Mouse (Mus musculus): Measurements from ENCODE around the gene Ezr.

The Ezr gene

DNA sequence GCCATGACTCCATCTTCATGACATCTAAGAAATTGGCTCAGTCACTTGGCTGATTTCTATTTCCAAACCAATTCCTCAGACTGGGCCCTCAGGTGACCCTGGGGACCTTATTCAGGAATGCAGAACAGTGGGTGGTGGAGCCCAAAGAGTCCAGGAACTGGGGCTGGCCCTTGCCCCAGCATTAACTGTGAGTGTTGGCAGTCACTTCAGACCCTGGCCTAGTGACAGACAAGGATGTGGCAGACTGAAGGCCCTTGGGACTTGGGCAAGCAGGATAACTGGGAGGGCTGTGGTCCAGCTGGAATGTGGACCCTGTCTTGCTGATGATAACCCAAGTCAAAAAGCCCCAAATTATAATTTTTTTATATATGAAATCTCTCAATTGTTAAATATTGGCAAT, 6.5 kb upstream of the Ezr start:
- DNase-seq = peak; percentile 25

DNA sequence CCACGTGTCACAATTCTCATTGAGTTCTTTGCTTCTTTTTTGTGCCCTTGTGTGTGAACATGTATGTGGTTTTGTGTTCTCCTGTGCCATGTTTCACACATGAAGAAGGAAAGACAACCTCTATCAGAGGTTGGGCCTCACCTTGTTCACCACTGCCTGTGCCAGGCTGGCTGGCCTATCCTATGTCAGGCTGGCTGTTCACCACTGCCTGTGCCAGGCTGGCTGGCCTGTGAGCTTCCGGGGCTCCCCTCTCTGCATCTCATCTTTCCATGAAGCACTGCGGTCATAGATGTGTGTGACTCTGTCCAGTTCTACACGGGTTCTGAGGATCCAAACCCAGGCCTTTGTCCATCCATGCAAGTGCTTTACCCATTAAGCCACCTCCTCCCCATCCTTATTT, 4.7 kb upstream of the Ezr start:
- no peak for DNase-seq

DNA sequence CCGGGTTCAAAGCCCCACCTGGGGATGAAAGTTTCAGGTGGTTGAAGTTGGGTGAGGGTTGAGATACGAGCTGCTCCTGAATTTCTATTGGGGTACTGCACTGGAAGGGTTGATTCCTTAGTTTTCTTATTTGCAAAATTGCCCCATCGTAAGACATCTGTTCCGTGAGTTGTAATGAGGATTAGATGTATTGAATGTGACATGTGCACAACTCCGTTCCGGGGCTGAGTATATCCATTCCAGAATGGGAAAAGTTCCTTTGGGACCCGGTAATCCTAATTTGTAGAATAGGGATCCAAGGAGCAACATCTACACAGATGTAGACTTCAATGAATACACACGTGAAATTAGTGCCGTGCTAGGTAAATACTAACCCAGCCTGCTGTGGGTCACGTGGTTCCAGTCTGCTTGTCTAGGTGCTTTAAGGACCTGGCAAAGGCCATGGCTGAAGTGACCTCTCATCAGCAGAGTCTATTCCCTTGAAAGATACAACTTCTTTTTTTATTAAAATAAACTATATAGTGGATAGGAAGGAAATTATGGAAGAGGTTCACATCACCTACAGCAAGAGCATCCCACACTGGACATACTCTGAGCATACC, 1.3 kb upstream of the Ezr start:
- no peak for DNase-seq

DNA sequence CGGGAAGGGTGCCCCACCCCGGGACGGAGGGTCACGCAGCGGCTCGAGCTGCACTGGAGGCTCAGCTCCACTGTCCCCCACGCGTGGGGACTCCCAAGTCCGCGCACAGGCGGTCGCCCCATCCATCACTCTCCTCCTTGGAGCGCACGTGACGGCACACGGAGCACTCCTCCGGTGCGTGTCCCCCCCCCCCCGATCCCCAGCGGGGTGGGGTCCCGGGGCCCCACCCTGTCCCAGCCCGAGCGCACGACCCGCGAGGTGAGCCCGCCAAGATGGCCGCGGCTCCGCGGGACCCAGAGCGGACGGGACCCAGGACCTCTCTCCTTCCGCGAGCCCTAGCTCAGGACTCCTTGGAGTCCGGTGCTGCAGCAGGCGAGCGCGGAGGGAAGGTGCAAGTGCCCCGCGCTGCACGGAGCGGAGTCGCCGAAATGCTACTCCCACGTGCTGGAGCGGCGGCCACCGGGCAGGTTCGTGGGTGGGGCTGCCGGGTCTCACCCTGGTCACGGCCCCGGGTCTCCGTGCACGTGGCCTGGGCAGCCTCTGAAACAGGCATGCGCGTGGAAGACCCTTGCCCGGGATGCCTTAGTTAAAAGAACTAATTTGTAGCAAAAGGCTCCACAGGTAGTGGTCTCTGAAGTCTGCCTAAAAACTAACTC, 550 bp upstream of the Ezr start:
- DNase-seq = peak; percentile 16

DNA sequence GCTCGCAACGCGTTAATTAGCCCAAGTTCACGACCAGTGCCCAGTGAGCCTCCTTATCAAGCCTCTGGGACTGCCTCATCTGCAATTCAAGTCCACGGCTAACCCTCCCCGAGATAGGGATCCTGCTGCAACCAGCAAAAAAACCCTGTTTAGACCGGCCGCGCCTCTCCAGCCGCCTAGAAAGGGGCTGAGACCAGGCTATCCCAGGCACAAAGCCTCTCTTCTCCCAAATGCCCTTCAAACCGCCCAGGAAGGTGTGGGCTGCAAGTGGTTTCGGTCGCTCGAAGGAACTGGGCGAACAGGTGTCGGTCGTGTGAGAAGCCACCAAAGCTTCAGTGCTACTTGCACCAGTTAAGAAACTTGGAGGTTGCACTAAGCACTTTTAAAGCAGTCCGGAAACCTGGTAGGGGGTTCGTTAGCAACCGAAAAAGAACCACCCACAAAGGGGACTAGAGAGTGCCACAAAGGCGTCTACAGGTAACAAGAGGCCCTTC, 504 bp downstream of the Ezr start:
- DNase-seq = no peak

DNA sequence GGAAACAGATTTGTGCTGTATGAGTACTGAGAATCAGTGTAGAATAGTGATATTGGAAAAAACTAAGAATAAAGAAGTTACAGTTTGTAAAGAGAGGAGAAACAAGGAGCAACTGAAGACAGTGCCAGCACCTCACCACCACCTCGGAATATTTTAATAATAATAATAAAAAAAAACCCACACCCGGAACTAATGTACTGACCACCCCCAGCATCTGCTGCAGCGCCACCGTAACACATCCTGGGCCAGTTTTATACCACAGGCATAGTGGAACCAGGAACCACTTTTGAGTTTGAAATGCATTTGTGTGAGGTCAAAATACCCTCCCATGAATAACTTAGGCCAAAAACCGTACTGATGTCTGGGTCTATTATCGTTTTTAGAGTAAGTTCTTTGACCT, 1.3 kb downstream of the Ezr start:
- no peak for DNase-seq

DNA sequence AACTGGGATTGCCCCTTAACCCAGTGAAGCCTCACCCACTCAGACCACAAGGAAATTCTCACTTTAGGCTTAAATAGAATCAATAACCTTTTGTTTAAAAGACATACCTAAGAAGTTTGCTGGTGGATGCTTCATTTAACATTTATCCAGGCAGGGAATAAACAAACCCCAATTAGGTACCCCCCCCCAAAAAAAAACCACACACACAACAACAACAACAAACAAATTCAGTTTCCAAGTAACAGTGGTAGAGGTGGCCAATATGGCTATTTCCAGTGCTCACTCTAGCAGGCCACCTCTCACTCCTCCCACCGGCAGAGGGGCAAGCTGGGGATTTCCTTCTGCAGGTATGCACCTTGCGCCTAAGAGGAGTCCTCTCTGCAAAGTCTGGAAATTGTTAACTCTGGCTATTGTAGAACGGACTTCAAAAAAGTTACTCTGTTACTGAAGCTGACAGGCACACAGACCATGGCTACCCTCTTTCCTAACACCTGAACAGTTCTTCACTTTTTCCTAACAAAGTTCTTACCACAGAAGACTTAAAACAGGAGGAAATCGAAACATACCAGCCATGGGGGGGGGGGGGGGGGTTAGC, 2.0 kb downstream of the Ezr start:
- DNase-seq = no peak

DNA sequence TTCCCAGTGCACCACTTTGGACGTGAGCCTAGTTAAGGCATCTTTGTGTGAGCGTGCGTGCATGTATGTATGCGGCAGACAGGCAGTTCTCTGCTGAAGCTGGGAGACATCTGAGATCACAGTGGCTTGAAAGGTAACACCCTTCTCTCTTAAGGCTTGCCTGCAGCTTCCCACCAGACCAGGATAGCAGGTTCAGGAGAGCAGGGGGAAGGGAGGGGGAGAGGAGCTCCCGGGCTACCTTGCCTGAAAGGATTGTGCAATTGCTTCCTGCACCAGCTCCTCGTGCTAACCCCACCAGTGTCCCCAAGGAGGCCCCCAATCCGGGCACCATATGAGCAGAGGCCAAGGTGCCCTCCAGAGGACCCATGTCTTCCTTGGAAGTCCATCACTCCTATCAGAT, 3.0 kb downstream of the Ezr start:
- no peak for DNase-seq

DNA sequence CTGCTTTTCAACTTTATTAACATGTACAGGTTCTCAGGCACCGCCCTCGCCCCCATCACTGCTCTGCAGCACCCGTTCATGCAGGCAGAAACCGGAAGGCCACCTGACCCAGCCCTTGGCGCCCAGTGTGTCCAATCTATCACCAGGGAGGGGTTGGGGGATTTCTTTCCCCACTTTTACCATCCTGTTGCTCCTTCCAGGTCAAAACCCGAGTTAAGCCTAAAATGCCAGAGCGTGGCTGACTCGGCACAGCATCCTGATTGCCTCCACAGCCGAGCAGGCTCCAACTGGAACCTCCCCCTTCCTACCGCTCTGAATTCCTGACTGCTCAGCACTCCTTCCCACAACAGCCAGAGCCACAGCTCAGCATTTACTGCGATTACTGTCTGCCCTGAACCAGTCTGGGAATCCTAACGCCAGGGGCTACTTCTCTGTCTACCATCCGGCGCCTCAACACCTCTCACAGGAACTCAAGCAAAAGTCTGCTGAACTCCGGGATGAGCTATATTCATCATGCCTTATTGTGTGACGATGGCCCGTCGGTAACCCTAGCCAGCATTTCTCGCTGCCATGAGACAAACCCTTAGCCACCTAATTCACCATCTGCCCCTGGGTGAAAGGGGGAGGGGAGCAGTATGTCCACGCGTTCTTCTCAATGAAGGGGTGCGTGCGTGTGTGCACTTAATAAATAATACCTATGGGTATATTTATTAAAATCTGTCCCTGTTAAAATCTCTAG, 3.6 kb downstream of the Ezr start:
- peak; percentile 19 for DNase-seq

DNA sequence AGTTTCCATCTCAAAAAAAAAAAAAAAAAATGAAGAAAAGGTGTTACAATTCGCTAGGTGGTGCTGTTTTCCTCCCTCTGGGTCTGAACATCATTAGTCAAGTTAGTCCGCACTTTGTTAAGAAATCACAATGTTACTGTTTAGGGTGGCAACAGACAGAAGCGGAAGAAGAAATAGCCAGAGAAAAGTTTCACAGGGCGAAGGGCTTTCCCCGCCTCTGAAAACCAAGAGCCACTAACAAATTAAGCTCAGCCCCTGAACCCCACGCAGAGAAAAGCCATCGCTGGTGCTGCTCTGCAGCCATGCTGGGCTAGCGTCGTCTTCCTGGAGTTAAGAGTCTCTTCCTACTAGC, 4.3 kb downstream of the Ezr start:
- no peak for DNase-seq

DNA sequence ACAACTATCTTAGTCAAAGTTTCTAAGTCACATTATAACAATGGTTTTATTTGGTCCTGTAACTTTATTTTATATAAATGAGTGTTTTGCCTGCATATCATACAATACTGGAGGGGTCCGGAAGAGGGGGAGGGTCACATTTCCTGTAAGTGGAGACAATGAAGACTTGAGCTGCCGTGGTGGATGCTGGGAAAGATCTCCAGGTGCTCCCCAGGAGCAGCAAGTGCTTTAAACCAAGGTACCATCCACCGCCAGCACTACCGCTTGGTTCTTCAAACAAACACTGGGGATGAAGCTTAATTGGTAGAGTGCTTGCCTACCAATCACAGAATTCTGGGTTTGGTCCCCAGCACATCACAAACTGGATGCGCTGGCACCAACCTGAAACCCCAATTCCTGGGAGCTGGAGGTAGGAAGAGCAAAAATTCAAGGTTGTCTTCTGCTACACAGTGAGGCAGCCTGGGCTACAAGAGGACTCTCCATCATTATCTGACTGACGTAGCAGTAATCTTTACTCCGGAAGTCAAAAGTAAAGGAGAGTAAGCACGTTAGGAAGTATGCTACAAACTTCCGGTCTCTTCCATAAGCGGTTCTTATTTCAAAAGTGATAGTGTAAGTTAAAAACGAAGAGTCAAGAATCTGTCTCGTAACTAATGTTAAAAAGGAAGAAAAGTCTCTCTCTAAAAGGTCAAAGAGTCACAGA, 4.8 kb downstream of the Ezr start:
- no peak for DNase-seq

DNA sequence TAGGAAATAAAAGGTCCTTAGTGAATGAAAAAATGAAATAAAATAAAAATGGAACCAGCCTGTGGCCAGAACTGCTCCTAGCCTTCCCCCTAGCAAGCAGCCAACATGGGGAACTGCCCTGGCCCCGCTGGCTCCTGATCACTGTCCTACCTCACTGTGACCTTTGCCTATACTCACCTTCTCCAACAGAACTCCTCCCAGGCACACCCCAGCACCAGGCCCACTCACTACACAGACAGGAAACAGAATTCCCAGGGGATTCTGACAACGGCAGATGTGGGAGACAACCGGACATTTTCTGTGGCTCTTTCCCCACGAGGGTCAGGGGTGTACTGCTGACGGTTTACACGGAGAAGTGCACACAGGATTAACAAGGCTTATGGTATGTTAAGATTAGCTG, 5.5 kb downstream of the Ezr start:
- DNase-seq = no peak

DNA sequence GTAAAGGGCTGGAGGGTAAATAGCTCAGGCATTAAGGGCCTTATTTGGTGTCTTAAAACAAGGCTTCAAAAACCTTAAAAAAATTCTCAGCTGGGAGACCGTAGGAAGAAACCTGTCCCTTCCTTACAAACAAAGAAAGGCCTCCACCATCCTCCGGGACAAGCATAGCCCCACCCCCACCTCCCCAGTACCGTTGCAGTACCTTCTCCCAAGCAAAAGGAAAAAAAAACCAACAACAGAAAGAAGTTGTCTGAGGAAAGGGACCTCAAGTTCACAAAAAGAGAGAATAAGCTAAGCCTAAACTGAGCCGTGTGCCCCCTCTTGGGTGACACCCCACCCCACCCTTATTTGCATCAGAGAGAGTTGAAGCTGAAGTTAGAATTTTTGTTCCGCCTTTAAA, 6.0 kb downstream of the Ezr start:
- no peak for DNase-seq

DNA sequence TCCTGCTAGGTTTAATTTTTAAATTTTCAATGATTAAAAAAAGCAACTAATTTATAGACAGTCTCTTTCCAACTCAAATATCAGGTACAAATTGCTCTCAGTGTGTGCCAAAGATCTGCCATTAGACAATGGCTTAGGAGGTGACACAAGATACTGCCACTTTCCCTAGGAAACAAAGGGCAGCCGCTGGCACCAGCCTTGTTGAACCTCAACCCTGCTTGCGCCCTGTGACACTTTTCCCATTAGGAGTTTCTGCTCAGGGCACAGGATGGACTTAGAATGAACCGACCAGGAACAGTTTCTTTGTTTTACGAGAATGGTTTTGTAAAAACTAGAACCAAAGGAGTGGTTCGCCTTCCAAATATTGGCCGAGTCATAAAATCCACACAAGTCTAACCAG, 6.5 kb downstream of the Ezr start:
- no peak for DNase-seq

DNA sequence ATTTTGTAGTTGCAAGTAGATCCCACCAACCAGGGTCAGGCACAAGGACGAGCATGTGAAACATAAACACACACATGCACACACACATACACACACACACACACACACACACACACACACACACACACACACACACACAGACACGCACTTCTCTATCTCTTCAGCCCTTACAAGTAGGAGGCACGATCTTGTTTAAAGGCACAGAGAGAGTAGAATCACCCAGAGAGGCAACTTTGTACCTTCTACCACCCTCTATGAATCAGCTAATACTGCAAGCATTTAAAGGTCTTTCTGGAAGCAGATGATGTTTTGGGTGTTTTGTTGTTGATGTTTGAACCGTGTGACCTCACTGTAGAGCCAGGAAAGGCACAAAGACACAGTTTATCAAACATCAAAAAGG, 6.9 kb downstream of the Ezr start:
- DNase-seq = no peak

DNA sequence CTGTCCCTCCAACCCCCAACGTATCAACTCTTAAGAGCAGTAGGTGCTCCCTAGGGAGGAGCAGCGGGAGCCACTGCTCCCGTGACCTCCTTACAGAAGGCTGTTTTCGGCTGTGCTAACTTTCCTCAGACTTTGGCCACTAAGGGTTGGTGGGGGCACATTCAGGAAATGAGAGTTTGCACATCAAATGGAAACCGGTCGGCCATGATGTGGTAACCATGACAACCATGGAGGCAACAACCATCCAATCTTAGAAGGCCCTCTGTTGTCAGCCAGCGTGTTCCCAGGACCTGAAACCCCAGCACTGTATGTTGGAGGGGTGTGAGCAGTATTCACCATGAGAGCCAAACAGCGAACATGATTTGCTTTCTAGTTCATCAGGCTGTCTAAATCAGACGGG, 7.4 kb downstream of the Ezr start:
- DNase-seq = no peak

DNA sequence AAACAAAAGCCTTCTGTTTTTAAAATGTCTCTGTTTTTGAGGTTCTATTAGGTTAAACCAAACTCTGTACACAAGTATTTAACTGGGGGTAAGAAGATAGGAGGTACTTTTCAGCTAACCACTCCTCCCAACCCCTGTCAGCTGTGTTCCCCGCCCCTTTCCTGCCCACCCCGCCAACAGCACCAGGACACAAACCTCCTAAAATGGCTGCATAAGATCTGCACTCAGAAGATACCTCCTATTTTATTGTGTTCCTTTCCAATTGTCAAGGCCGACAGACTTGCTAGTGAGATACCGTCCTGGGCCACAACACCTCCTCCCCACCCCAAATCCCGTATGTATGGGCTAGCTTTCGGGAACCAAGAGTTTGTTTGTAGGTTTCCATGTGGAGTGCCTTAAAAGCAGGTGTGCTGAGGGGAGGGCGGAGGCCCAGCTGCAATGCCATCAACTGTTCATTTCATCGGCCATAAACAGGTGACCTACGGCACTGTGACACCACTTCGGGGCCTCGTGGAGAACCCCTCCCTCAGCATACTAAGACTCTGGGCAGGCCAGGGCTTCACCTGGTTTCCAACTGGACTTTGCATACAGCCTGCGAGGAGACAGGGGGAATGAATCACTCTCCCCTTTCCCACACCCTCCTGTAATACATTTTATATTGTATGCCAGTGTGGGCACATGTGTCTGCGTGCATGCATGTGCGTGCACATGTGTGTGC, 9.2 kb downstream of the Ezr start:
- no peak for DNase-seq

DNA sequence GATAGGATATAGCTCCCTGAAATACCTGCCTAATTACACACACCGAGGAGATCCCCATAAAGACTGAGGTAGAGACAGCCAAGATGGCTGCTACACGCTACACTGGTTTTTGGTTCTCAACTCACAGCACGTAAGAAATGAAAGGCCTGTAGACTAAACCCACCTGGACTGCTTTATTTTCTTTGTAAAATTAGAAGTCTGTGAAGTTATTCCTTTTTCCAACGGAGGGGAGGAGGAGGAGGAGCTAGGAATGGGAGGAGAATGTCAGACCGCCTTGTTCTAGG, 10.2 kb downstream of the Ezr start:
- no peak for DNase-seq

DNA sequence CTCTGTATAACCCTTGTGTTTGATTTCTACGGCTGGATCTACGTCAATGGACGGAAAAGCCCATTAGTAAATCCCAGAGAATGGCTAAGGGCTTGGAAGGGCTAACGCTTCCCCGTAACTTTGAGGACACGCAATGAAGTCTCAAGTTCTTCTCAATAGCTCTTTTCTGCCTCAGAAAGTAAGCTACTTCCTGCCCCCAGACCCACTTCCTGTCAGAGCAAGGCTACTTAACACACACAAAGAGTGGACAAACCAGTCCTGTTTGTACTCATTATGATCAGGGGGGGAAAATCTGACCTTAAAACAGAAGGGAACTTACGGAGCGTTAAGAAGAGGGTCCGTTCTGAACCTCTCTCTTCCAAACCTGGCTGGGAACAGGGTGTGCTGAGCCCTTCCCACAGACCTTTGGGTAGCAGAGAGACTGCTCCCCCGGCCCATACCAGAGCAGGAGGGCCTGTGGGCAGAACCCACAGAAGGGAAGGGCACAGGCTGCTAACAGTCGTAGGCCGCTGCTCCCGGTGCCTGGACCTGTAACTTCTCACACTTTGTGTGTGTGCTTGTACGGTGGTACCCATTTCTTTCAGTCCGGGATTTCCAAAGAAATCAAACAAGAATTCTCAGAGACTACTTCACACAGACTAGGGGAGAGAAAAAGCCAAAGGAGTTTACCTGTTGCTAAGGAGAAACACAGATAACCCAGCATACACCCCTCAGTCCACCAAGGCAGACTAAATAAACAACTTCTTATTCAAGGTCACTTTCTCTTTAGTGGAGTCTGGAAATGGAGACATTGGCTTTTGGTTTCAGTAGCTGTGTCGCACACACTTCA, 10.7 kb downstream of the Ezr start:
- DNase-seq = no peak

DNA sequence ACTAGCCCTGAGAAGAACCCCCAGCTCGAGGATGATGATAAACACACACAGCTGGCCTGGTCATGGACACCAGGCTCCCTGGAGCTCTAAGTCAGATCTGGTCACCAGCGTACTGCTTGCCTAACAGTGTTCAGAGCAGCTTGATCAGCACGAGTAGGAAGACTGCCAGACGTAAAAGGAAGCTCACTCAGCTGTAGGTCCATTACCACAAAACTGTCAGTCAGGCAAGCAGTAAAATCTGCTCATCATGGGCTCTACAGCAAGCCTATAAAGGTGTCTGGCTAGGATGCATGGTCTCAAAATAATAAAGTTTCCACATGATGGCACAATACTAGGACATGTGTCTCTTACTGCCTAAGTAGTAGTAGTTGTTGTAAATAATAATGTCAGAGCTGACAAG, 13.0 kb downstream of the Ezr start:
- no peak for DNase-seq

DNA sequence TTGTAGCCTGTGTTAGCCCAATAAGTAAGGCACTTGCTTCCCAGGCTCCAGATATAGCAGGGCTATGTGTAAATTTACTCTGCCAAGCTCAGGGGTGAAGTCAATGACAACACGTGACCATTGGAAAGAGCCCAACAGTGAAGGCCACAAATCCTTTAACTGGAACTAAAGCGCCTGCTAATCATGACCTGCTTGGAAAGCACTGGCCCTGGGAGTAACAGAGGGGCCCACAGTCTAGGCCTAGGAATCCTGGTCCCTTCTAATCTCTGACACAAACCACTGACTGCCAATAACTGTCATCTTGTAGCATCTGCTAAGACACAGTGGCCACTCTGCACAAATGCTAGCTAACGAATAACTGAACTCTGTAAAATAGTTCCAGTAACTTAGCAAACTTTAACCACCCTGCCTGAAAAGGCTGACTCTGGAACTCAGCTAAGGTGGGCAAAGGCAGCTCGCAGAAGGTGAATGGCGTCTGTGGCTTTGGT, 14.2 kb downstream of the Ezr start:
- DNase-seq = no peak

DNA sequence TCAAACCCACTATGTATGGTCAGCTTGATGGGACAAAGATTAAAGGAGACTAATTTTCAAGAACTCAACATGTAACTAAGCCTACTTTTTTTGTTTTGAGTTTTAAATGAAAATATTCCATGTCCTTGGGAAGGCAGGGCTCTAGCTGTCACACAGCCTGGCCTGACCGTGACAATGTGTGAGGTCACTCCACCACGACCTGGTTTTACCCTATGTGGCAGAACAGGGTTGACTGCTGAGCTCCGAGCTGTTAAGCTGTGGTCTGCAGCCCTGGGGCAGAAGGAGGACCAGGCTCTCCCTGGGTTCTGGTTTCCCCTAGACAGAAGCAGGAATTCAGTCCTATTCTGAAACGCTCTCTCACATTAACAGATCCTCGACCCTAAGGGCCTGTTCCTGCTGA, 14.8 kb downstream of the Ezr start:
- DNase-seq = no peak

All from right cerebral cortex, postnatal 4 days (tissue).